18 mouse cellular contexts compared by ENCODE assay signal in the genomic region with DNA sequence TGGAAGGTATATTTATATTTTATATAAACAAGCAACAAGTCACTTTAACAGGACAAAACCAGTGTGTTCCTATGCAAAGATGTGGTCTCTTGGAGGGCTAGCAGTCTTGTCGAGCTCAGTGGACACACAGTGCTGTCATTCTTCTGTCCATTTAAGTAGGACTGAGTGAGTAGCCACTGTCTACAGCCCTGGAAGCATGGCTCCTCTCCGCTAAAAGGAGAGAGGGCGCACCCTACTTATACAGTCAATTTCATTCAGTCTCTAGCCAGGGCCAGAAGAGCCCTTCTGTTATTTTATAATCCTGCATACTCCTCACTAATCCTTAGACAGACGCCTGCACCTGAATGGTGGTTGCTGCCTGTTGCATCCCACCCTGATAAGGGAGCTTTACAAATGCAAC.
DNase-seq lines count a peak whose midpoint lies in the region; ATAC-seq and TF ChIP-seq lines count a peak whose summit lies in the region.
"Had no signal": no experiment of that assay in that cellular context is flagged by ENCODE, and none has a peak within 500 bp of the region (broad histone marks: within the 10 kb centered on the region; RNA-seq: fewer than 3 reads in every experiment).

No protein-coding gene starts in this region.

- H3K36me3 ChIP-seq in hindbrain, postnatal 0 days (ENCODE audit: insufficient read depth, low read length) = no peaks in the 10 kb centered on the region
- H3K36me3 ChIP-seq in midbrain, embryonic 15.5 days (replicated peaks) = no peaks in the 10 kb centered on the region
- H3K36me3 ChIP-seq: neural tube, embryonic 13.5 days had no signal

- H3K9ac ChIP-seq in hindbrain, postnatal 0 days (replicated peaks; ENCODE audit: low read length) = no peak overlapping the region
- no peak overlapping the region for H3K9ac ChIP-seq in midbrain, embryonic 15.5 days
- H3K9ac ChIP-seq: forebrain, embryonic 12.5 days; liver, postnatal 0 days; neural tube, embryonic 13.5 days had no signal

- peak; percentile 58; the same call in 1 of the 2 replicates for ATAC-seq in hindbrain, postnatal 0 days
- peak; percentile 37 for ATAC-seq in midbrain, embryonic 15.5 days (replicated peaks)

- H3K27ac ChIP-seq in layer of hippocampus, adult 2 months = 0 out of 2 replicates have a peak overlapping the region, but pooled peaks have one; percentile 28
- no peak overlapping the region; the same call in 1 of the 2 replicates for H3K27ac ChIP-seq in hindbrain, postnatal 0 days
- H3K27ac ChIP-seq in midbrain, embryonic 15.5 days = no peak overlapping the region
- H3K27ac ChIP-seq: forebrain, embryonic 12.5 days; neural tube, embryonic 13.5 days had no signal

- H3K9me3 ChIP-seq in hindbrain, postnatal 0 days (ENCODE audit: low read length) = no peaks in the 10 kb centered on the region
- no peaks in the 10 kb centered on the region for H3K9me3 ChIP-seq in midbrain, embryonic 15.5 days
- H3K9me3 ChIP-seq: forebrain, embryonic 12.5 days; neural tube, embryonic 13.5 days had no signal

- TF ChIP-seq CTCF in layer of hippocampus, adult 2 months (conservative IDR thresholded peaks at IDR 0.05) = no peak
- no peak for TF ChIP-seq CTCF in hindbrain, postnatal 0 days (IDR thresholded peaks at IDR 0.05; ENCODE audit: low read depth)

- H3K4me2 ChIP-seq in hindbrain, postnatal 0 days (ENCODE audit: low read depth, low read length) = no peak overlapping the region
- no peak overlapping the region for H3K4me2 ChIP-seq in midbrain, embryonic 15.5 days
- H3K4me2 ChIP-seq: forebrain, embryonic 12.5 days; neural tube, embryonic 13.5 days had no signal

- H3K4me1 ChIP-seq in hindbrain, postnatal 0 days (ENCODE audit: insufficient read depth, low read length) = no peaks in the 10 kb centered on the region; the same call in 1 of the 2 replicates
- H3K4me1 ChIP-seq in midbrain, embryonic 15.5 days = peaks cover 2% of the 10 kb centered on the region; the same call in 1 of the 2 replicates

- WGBS in hindbrain, postnatal 0 days = 66% methylated on average over 4 of the region's 4 CpGs
- WGBS in midbrain, embryonic 15.5 days = 53% methylated on average over 4 of the region's 4 CpGs

- DNase-seq in heart, adult 11 months = peak; percentile 55
- DNase-seq in heart, adult 18-20 months = no peak
- no peak for DNase-seq in layer of hippocampus, adult 2 months (ENCODE audit: low spot score in 2 of 2)
- no peak for DNase-seq in layer of hippocampus, adult 8-10 months (ENCODE audit: low spot score in 2 of 2)
- DNase-seq in hindbrain, postnatal 0 days (ENCODE audit: low spot score) = no peak
- DNase-seq in right cerebral cortex, postnatal 10 days (ENCODE audit: low spot score in 2 of 2) = no peak
- no peak for DNase-seq in ovary, postnatal 10 days (ENCODE audit: low spot score)
- DNase-seq: cerebellum, postnatal 14 days; gastrocnemius, postnatal 14 days; kidney, adult 11 months; kidney, postnatal 10 days; layer of hippocampus, adult 9-11 months; left cerebral cortex, postnatal 4 days; liver, postnatal 0 days; lung, postnatal 4 days had no signal

- no peaks in the 10 kb centered on the region for H3K27me3 ChIP-seq in hindbrain, postnatal 0 days (ENCODE audit: insufficient read depth, low read length)
- H3K27me3 ChIP-seq in midbrain, embryonic 15.5 days (replicated peaks) = no peaks in the 10 kb centered on the region
- H3K27me3 ChIP-seq: forebrain, embryonic 12.5 days; neural tube, embryonic 13.5 days had no signal

- no peak overlapping the region for H3K4me3 ChIP-seq in layer of hippocampus, adult 2 months
- H3K4me3 ChIP-seq in hindbrain, postnatal 0 days (ENCODE audit: low read length) = no peak overlapping the region
- H3K4me3 ChIP-seq in midbrain, embryonic 15.5 days = no peak overlapping the region
- H3K4me3 ChIP-seq: forebrain, embryonic 12.5 days; neural tube, embryonic 13.5 days had no signal
